Comparison of ENCODE assay signal across 14 mouse cellular contexts in the genomic region with DNA sequence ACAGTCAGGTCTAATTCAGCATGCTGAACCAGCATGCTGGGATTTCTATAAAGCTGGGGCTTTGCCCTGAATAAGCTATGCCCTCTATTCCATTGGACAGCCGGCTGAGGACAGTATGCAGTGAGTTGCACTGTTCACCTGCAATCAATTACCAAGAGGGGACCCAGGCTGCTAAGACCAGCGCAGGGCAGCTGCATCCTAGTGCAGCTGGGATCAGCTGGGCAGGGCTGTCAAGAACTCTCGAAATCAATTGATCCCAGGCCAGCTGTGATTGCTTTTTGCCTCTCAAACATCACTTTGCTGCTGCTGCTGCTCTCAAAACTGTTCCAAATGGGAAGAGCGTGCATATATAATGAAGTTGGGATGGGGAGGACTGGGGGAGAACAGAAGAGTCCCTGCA.
DNase-seq lines count a peak whose midpoint lies in the region; ATAC-seq lines count a peak whose summit lies in the region.
"Had no signal": no experiment of that assay in that cellular context is flagged by ENCODE, and none has a peak within 500 bp of the region (broad histone marks: within the 10 kb centered on the region; RNA-seq: fewer than 3 reads in every experiment).

No protein-coding gene starts in this region.

- H3K36me3 ChIP-seq in neural tube, embryonic 15.5 days = no peaks in the 10 kb centered on the region
- no peaks in the 10 kb centered on the region for H3K36me3 ChIP-seq in forebrain, embryonic 13.5 days (ENCODE audit: poor library complexity, severe bottlenecking)
- no peaks in the 10 kb centered on the region for H3K36me3 ChIP-seq in hindbrain, embryonic 14.5 days (replicated peaks; ENCODE audit: control insufficient read depth, insufficient read depth)
- no peaks in the 10 kb centered on the region for H3K36me3 ChIP-seq in neural tube, embryonic 11.5 days (ENCODE audit: control insufficient read depth, insufficient read depth, low read length)
- H3K36me3 ChIP-seq: heart, embryonic 13.5 days had no signal

- H3K27ac ChIP-seq in neural tube, embryonic 15.5 days (replicated peaks) = no peak overlapping the region
- H3K27ac ChIP-seq in forebrain, embryonic 13.5 days = no peak overlapping the region
- no peak overlapping the region for H3K27ac ChIP-seq in hindbrain, embryonic 14.5 days
- H3K27ac ChIP-seq in neural tube, embryonic 11.5 days (ENCODE audit: low read depth, low read length) = no peak overlapping the region
- H3K27ac ChIP-seq: heart, embryonic 13.5 days had no signal

- H3K27me3 ChIP-seq in neural tube, embryonic 15.5 days (replicated peaks) = no peaks in the 10 kb centered on the region
- no peaks in the 10 kb centered on the region for H3K27me3 ChIP-seq in forebrain, embryonic 13.5 days
- no peaks in the 10 kb centered on the region for H3K27me3 ChIP-seq in hindbrain, embryonic 14.5 days (ENCODE audit: control insufficient read depth, insufficient read depth, low read length)
- H3K27me3 ChIP-seq in neural tube, embryonic 11.5 days (ENCODE audit: control insufficient read depth, insufficient read depth, low read length) = no peaks in the 10 kb centered on the region
- H3K27me3 ChIP-seq: heart, embryonic 13.5 days had no signal

- H3K4me2 ChIP-seq in neural tube, embryonic 15.5 days = no peak overlapping the region
- H3K4me2 ChIP-seq in forebrain, embryonic 13.5 days = no peak overlapping the region
- no peak overlapping the region for H3K4me2 ChIP-seq in hindbrain, embryonic 14.5 days (replicated peaks)
- no peak overlapping the region for H3K4me2 ChIP-seq in neural tube, embryonic 11.5 days (ENCODE audit: low read depth)
- H3K4me2 ChIP-seq: heart, embryonic 13.5 days had no signal

- no peak overlapping the region for H3K4me3 ChIP-seq in neural tube, embryonic 15.5 days (replicated peaks)
- no peak overlapping the region for H3K4me3 ChIP-seq in forebrain, embryonic 13.5 days
- H3K4me3 ChIP-seq in hindbrain, embryonic 14.5 days (replicated peaks; ENCODE audit: low read length) = no peak overlapping the region
- no peak overlapping the region for H3K4me3 ChIP-seq in neural tube, embryonic 11.5 days (ENCODE audit: low read depth, low read length)
- H3K4me3 ChIP-seq: heart, embryonic 13.5 days had no signal

- H3K4me1 ChIP-seq in neural tube, embryonic 15.5 days = peaks cover 3% of the 10 kb centered on the region; the same call in 1 of the 2 replicates
- H3K4me1 ChIP-seq in forebrain, embryonic 13.5 days = no peaks in the 10 kb centered on the region
- 0 out of 2 replicates have a peak, but pooled peaks cover 4% of the 10 kb centered on the region for H3K4me1 ChIP-seq in hindbrain, embryonic 14.5 days (replicated peaks; ENCODE audit: control insufficient read depth, insufficient read depth, low read length)
- H3K4me1 ChIP-seq in neural tube, embryonic 11.5 days (ENCODE audit: control insufficient read depth, insufficient read depth, low read length) = no peaks in the 10 kb centered on the region
- H3K4me1 ChIP-seq: heart, embryonic 13.5 days had no signal

- 32% methylated on average over 4 of the region's 4 CpGs for WGBS in neural tube, embryonic 15.5 days
- WGBS in forebrain, embryonic 13.5 days = 41% methylated on average over 4 of the region's 4 CpGs
- 38% methylated on average over 4 of the region's 4 CpGs for WGBS in hindbrain, embryonic 14.5 days
- WGBS in neural tube, embryonic 11.5 days = 40% methylated on average over 4 of the region's 4 CpGs

- DNase-seq in neural tube, embryonic 10.5 days (ENCODE audit: extremely low spot score, low spot score) = peak; percentile 34
- no peak for DNase-seq in hindbrain, embryonic 14.5 days (ENCODE audit: low spot score)
- DNase-seq in neural tube, embryonic 11.5 days (ENCODE audit: low spot score) = peak; percentile 46
- DNase-seq in kidney, postnatal 14 days = no peak
- no peak for DNase-seq in urinary bladder, postnatal 36 days (ENCODE audit: low spot score in 2 of 2)
- DNase-seq: cerebellum, postnatal 25 days; kidney, adult 18-20 months; layer of hippocampus, postnatal 36 days; lung, postnatal 36 days; thymus, postnatal 4 days had no signal

- no peak overlapping the region for H3K9ac ChIP-seq in neural tube, embryonic 15.5 days (replicated peaks)
- no peak overlapping the region for H3K9ac ChIP-seq in forebrain, embryonic 13.5 days
- no peak overlapping the region for H3K9ac ChIP-seq in hindbrain, embryonic 14.5 days
- H3K9ac ChIP-seq in neural tube, embryonic 11.5 days (ENCODE audit: low read length) = no peak overlapping the region
- H3K9ac ChIP-seq: heart, embryonic 13.5 days had no signal

- no peaks in the 10 kb centered on the region for H3K9me3 ChIP-seq in neural tube, embryonic 15.5 days (replicated peaks)
- H3K9me3 ChIP-seq in forebrain, embryonic 13.5 days (replicated peaks) = no peaks in the 10 kb centered on the region
- no peaks in the 10 kb centered on the region for H3K9me3 ChIP-seq in hindbrain, embryonic 14.5 days (ENCODE audit: control insufficient read depth, low read length)
- no peaks in the 10 kb centered on the region for H3K9me3 ChIP-seq in neural tube, embryonic 11.5 days (ENCODE audit: control insufficient read depth, low read length)
- H3K9me3 ChIP-seq: heart, embryonic 13.5 days had no signal

- no peak for ATAC-seq in neural tube, embryonic 15.5 days (ENCODE audit: low FRiP score)
- ATAC-seq in forebrain, embryonic 13.5 days = peak; percentile 74; the same call in 1 of the 2 replicates
- peak; percentile 60; the same call in 1 of the 2 replicates for ATAC-seq in hindbrain, embryonic 14.5 days (ENCODE audit: low FRiP score)
- no peak; the same call in 1 of the 2 replicates for ATAC-seq in neural tube, embryonic 11.5 days (ENCODE audit: insufficient read depth, low FRiP score, low TSS enrichment)
- no peak for ATAC-seq in megakaryocyte, adult 5-6 weeks (ENCODE audit: poor library complexity, severe bottlenecking)

Comparison
In these comparisons a context has a peak if more than half of its experiments do, and no peak if none do; other contexts are left out.
1. DNase-seq: peak in neural tube, embryonic 10.5 days (single experiment) and neural tube, embryonic 11.5 days (single experiment); none in hindbrain, embryonic 14.5 days (single experiment), kidney, postnatal 14 days (single experiment) and urinary bladder, postnatal 36 days (0 of 2).
2. ATAC-seq: peak in forebrain, embryonic 13.5 days (single experiment) and hindbrain, embryonic 14.5 days (single experiment); none in neural tube, embryonic 15.5 days (single experiment), neural tube, embryonic 11.5 days (single experiment) and megakaryocyte, adult 5-6 weeks (single experiment).